Mouse (Mus musculus) c-Kit-positive CD71-positive TER-119-positive erythroid progenitor cells, embryonic 14.5 days (primary cell): ENCODE measurements around the gene Epm2a.
A peak's percentile ranks its signal among the peaks of the same experiment; 100 is the strongest.

Source experiments
- DNase-seq: peaks from one replicate; pipeline ENCODE4 v3.0.0-alpha.2; 2013; ENCODE audit warnings: low spot score

The Epm2a gene

GRCm38 (mm10) chr10:11429059-11429812, 86.0 kb downstream of the Epm2a start:
- DNase-seq, result no peak

GRCm38 (mm10) chr10:11436961-11437360, 93.8 kb downstream of the Epm2a start:
- DNase-seq, result no peak

- DNase-seq, result no peak
Observed at GRCm38 (mm10) chr10:11438461-11438860, 95.3 kb downstream of the Epm2a start.

- DNase-seq, result no peak
Observed at GRCm38 (mm10) chr10:11439342-11439741, 96.1 kb downstream of the Epm2a start.

DNA sequence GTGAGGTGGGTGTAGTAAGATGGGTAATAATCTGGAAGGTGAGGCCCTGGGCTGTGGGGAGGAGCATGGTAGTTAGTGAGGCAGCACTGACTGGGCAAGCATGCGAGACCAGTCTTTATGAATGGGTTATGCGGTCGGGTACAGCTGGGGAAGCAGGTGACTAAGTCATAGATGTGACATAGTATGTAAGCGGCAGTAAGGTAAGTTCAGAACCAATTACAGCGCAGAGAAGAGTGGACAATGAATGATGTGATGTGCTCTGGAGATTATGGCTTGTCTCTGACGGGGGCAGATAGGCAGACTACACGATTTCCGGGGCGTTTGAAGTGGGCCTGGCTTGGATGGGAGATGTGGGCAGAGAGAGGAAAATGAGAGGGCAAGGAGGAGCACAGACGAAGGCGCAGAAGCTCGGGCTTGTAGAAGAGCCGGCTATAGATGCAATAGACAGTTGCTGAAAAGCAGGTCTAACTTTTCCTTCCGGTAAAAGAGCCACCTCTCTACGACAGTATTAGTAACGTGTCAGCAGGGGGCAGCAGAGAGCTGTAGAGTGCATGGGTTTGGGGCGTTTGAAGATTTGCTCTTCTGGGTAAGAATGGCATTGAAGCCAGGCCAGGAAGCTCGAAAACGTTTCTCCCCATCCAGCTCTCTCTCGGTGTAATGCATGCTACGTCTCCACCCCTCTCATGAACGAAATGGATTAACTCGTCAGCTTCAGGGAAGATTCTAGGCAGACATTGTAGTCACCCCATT, 106.5 kb downstream of the Epm2a start:
- peak; percentile 49 for DNase-seq

DNA sequence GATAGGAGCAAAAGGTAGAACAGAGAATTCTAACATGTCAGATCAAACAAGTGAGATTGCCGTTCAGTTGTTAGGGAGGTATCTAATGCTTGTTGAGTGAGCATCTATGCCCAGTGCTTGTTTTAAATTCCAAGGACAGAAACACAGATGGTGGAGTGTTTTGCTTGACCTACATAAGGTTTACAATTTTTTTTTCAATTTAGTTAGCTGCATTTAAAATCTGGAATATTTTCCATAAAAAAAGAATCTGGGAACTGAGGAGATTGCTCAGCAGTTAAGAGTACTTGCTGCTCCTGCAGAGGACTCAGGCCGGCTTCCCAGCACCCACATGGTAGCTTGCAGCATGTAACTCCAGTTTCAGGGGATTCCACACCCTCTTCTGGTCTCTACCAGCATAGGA, 109.3 kb downstream of the Epm2a start:
- no peak for DNase-seq

- no peak for DNase-seq
Observed at GRCm38 (mm10) chr10:11457445-11457844, 114.2 kb downstream of the Epm2a start.

- peak; percentile 84 for DNase-seq
Observed at GRCm38 (mm10) chr10:11491956-11492355, 148.8 kb downstream of the Epm2a start.
